Mouse (Mus musculus) forebrain, embryonic 13.5 days (tissue): Measurements from ENCODE around the gene Olfr324. TPM values are rescaled to one million over a fixed set of nuclear protein-coding genes. Genes with fewer than 3 reads are reported as not detected.

Experiments
- ATAC-seq: fragments of 200-750 bp; cut with Nextera tagmentation; 2 replicates; pipeline ENCODE4 v1.8.0; 2017
- H3K27ac ChIP-seq: fragments of 300-500 bp; sonication (generic); 2 replicates; pipeline ENCODE4 v1.5.1; 2015; ENCODE audit warnings: inconsistent platforms, mild to moderate bottlenecking, moderate library complexity
- H3K27me3 ChIP-seq: fragments of 300-500 bp; sonication (generic); 2 replicates; pipeline ENCODE4 v1.6.1; 2015; ENCODE audit warnings: mild to moderate bottlenecking, inconsistent platforms
- H3K36me3 ChIP-seq: fragments of 300-500 bp; sonication (generic); 2 replicates; pipeline ENCODE4 v1.6.1; 2015; ENCODE audit warnings: mild to moderate bottlenecking, inconsistent platforms; ENCODE audit not compliant: poor library complexity, severe bottlenecking
- H3K4me1 ChIP-seq: fragments of 300-500 bp; sonication (generic); 2 replicates; pipeline ENCODE4 v1.6.1; 2015; ENCODE audit warnings: inconsistent platforms
- H3K4me2 ChIP-seq: fragments of 300-500 bp; sonication (generic); 2 replicates; pipeline ENCODE4 v1.6.1; 2015; ENCODE audit warnings: inconsistent platforms, mild to moderate bottlenecking, moderate library complexity
- H3K4me3 ChIP-seq: fragments of 300-500 bp; sonication (generic); 2 replicates; pipeline ENCODE4 v1.5.1; 2015; ENCODE audit warnings: mild to moderate bottlenecking, inconsistent platforms
- H3K9ac ChIP-seq: fragments of 300-500 bp; sonication (generic); 2 replicates; pipeline ENCODE4 v1.6.1; 2015; ENCODE audit warnings: mild to moderate bottlenecking, inconsistent platforms
- H3K9me3 ChIP-seq: fragments of 300-500 bp; sonication (generic); replicated peaks from 2 replicates; pipeline ENCODE4 v1.6.1; 2016; ENCODE audit warnings: inconsistent platforms
- WGBS: fragments of 180-500 bp; shearing (Covaris S2); methylation state at CpG from one replicate; pipeline ENCODE4 v1.1.7; 2015; 5-methylcytosine and 5-hydroxymethylcytosine counted together
- polyA plus RNA-seq: library from polyadenylated mRNA; unstranded; fragments of >200 nt; fragmentation: Nextera tagmentation; extraction: Ambion mirVana; gene quantifications from 2 replicates; pipeline ENCODE4 v1.2.1, GENCODE M21; 2015

Gene Olfr324
- polyA plus RNA-seq, 1 experiment from 2014 or later = not detected

DNA sequence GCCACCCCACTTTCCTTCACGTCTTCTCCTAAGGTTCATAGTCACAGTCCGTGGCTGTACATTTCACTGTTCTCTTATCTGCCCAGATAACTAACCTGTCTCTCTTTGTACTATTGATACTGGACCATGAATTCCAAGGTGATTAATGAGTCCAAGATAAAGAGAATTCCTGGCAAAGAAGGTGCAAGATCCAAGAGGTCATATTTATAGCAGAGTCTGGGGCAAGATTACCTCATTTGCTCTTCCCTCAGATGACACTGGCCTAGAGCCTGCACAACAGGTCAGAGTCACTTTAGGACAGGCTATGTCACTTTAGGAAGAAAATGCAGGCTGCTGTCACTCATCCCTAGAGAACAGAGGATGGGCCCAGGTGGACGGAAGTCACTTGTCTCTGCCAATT, 10.3 kb downstream of the Olfr324 start:
- no peaks in the 10 kb centered on the region for H3K27me3 ChIP-seq
- H3K4me3 ChIP-seq = no peak overlapping the region
- H3K9me3 ChIP-seq = no peaks in the 10 kb centered on the region
- no peaks in the 10 kb centered on the region for H3K36me3 ChIP-seq
- 89% methylated on average over 3 of the region's 3 CpGs for WGBS
- no peaks in the 10 kb centered on the region for H3K4me1 ChIP-seq
- ATAC-seq = no peak
- H3K4me2 ChIP-seq = no peak overlapping the region
- no peak overlapping the region for H3K9ac ChIP-seq
- no peak overlapping the region for H3K27ac ChIP-seq

DNA sequence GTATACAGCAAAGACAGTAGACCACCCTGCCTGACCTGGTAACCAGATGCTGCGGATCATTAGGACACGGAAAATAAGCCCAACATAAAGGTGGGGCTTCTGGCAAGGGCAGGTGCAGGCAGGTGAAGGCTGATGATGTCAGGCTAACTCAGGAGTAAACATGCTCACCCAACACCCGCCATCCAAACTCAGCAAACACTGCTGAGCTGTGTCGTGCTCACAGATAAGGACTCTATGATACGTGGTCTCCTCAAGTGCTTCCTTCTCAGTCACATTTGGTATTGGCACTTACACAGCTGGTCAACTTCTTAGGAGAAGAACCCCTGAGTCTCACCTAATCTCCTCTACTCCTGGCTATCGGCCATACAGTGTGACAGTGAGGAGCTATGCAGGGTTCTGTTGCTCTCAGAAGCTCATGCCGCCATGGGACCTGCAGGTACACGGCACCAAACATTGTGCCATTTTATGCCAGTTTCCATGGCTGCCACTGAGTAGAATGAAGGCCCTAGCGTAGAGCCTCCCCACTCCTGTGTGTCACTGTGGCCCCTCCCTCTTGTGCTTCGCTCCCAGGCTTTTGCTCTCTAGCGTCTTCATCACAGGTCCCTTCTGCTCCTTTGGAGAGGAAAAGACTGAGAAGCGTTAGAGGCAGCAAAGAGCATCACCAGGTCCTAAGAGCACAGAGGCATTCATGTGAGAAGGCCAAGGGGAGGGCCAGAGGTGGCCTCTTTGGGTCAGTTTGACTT, 11.4 kb downstream of the Olfr324 start:
- H3K27me3 ChIP-seq = no peaks in the 10 kb centered on the region
- no peak overlapping the region for H3K9ac ChIP-seq
- no peaks in the 10 kb centered on the region for H3K36me3 ChIP-seq
- H3K4me2 ChIP-seq = no peak overlapping the region
- H3K9me3 ChIP-seq = no peaks in the 10 kb centered on the region
- H3K4me3 ChIP-seq = no peak overlapping the region
- 88% methylated on average over 12 of the region's 12 CpGs for WGBS
- H3K4me1 ChIP-seq = no peaks in the 10 kb centered on the region
- no peak overlapping the region for H3K27ac ChIP-seq
- no peak for ATAC-seq

DNA sequence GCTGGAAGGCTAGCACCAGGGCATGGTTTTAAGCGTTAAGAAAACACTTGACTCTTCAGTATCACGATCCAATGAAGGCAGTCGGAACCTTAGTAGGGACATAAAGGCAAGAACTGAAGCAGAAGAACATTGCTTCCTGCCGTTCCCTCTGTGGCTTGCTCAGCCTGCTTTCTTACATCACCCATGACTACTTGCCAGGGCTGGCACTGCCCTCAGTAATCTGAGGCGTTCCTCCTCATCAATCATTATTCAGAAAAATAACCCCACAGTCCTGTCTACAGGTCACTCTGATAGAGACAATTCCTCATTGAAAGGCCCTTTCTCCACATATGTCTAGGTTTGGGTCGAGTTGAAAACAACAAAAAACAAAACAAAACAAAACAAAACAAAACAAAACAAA, 12.1 kb downstream of the Olfr324 start:
- Histone ChIP-seq H3K4me3 (no peak overlapping the region), H3K9me3 (no peaks in the 10 kb centered on the region), H3K27me3 (no peaks in the 10 kb centered on the region), H3K27ac (no peak overlapping the region), H3K4me1 (no peaks in the 10 kb centered on the region), H3K4me2 (no peak overlapping the region), H3K9ac (no peak overlapping the region), H3K36me3 (no peaks in the 10 kb centered on the region)
- ATAC-seq = no peak
- WGBS = 89% methylated on average over 6 of the region's 6 CpGs

DNA sequence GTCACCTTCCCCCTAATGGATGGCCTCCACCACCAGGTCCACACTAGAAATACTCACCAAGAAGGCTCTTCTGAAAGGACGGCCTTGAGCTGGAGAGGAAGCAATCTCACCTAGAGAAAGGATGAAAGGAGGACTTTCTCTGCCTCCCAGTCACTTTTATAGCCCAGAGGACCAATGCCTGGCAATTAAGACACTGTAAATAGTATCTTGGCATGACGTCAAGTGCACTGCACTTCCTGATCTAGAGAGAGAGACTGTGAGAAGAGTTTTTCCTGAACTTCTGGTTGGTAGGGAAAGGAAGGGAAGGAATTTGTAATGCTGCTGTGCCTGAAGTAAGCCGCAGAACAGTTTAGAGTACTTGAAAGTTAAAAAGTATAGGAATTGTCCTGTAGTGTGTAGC, 18.4 kb downstream of the Olfr324 start:
- no peaks in the 10 kb centered on the region for H3K36me3 ChIP-seq
- WGBS = 80% methylated on average over 3 of the region's 3 CpGs
- H3K27ac ChIP-seq = no peak overlapping the region
- no peaks in the 10 kb centered on the region for H3K9me3 ChIP-seq
- no peaks in the 10 kb centered on the region for H3K4me1 ChIP-seq
- no peak for ATAC-seq
- H3K9ac ChIP-seq = no peak overlapping the region
- H3K4me2 ChIP-seq = no peak overlapping the region
- H3K27me3 ChIP-seq = no peaks in the 10 kb centered on the region
- H3K4me3 ChIP-seq = no peak overlapping the region

DNA sequence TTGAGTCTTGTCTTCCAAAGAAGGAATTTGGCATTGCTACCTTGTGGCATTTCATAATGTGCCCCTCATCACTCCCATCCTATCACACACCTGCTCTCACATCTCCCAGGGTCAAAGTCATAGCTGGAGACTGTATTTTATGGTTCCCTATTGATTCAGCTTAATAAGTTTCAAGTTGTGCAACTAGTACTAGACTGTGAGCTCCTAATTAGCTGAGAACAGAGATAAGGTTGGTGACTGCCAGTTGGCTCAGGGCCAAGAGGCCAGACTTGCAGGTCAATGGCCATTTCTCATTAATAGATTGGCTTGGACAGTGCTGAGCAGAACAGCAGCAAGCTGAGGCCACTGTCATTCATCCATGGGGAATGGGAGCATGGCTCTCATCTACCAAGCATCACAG, 19.6 kb downstream of the Olfr324 start:
- H3K4me3 ChIP-seq = no peak overlapping the region
- no peak overlapping the region for H3K9ac ChIP-seq
- H3K9me3 ChIP-seq = no peaks in the 10 kb centered on the region
- no peak overlapping the region for H3K4me2 ChIP-seq
- H3K27ac ChIP-seq = no peak overlapping the region
- ATAC-seq = no peak
- no peaks in the 10 kb centered on the region for H3K27me3 ChIP-seq
- H3K4me1 ChIP-seq = no peaks in the 10 kb centered on the region
- no peaks in the 10 kb centered on the region for H3K36me3 ChIP-seq

DNA sequence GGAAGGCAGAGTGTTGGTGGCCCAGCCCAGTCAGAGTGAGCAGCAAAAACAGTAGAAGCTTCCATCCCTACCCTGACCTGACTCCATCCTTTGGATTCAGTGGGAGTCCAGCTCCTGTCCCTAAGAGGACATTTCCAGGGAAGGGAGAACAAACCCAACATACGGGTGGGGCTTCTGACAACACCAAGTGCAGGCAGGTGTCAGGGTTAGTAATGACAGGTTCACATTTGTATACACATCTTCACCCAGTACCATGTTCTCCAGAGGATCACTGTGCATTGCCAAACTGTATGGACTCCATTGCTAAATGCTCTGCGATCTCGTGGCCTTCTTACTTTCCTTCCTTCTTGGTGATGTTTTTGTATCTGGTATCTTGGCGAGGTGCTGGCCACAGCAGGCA, 21.1 kb downstream of the Olfr324 start, which contains the start of gene 2210407C18Rik:
TSS of gene 2210407C18Rik (minus strand) at position 101 of the 400 bp plus-strand sequence.
- Histone ChIP-seq H3K27me3 (no peaks in the 10 kb centered on the region), H3K4me2 (no peak within 1 kb of the TSS), H3K27ac (no peak within 1 kb of the TSS), H3K9me3 (no peaks in the 10 kb centered on the region), H3K4me3 (no peak within 1 kb of the TSS), H3K36me3 (no peaks in the 10 kb centered on the region), H3K9ac (no peak within 1 kb of the TSS), H3K4me1 (no peaks in the 10 kb centered on the region)
- ATAC-seq = no peak
- WGBS = 87% methylated on average over 4 of the region's 4 CpGs

DNA sequence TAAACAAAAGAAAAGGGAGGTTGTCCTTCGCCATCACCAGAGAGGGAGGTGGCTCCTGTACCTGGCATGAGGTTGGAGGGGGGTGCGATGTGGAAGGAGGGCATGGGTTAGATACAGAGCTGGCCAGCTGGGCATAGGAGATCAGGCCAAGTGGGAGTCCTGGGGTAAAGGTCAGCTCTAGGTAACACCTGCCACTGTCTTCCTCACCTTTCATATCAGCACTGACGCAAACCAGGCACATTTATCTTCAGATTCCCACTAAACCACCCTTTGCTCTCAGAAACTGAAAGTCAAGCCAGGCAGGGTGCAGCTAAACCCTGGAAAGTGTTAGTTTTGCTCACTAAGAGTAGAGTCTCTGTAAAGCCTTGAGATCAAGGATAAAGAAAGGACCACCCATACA, 23.5 kb downstream of the Olfr324 start:
- H3K4me2 ChIP-seq = no peak overlapping the region
- H3K36me3 ChIP-seq = no peaks in the 10 kb centered on the region
- no peak for ATAC-seq
- H3K4me1 ChIP-seq = no peaks in the 10 kb centered on the region
- no peak overlapping the region for H3K9ac ChIP-seq
- H3K9me3 ChIP-seq = no peaks in the 10 kb centered on the region
- WGBS = 69% methylated on average over 3 of the region's 3 CpGs
- H3K27me3 ChIP-seq = no peaks in the 10 kb centered on the region
- H3K4me3 ChIP-seq = no peak overlapping the region
- no peak overlapping the region for H3K27ac ChIP-seq

DNA sequence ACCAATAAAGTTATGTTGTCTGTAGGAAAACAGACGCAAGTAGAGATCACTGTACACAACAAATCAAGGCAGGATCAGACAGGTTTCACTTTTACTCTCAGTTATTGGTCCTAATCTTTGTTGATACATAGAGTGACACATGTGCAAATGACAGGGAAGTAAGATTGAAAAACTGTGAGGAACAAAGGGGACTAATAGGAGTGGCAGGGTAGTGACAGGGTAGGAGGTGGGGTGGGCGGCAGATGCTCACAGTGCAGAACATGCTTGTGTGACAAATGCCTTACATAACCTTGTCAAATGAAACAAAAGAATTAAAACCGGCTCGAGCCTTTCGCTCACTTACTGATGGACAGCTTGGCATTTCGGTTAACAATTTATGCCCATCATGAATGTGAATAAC, 23.9 kb downstream of the Olfr324 start:
- Histone ChIP-seq H3K36me3 (no peaks in the 10 kb centered on the region), H3K4me1 (no peaks in the 10 kb centered on the region), H3K4me3 (no peak overlapping the region), H3K27me3 (no peaks in the 10 kb centered on the region), H3K4me2 (no peak overlapping the region), H3K9me3 (no peaks in the 10 kb centered on the region), H3K27ac (no peak overlapping the region), H3K9ac (no peak overlapping the region)
- ATAC-seq = no peak
- WGBS = 60% methylated on average over 6 of the region's 6 CpGs

DNA sequence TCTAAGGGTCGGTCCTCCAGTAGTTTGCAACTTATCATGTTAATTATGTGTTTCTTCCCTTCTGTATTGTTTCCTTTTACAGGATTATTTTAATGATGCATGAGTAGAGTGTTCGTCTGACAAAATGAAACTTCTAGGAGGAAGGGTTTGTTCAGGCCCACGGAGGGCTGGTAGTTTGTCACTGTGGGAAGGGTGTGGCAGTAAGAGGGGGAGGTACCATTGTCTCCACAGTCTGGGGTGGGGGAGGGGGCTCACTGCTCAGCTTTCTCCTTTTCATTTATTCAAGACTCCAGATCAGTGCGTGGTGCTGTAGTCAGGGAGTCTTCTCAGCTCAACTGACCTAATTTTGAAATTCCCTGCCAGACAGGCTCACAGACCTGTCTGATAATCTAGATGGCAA, 31.2 kb downstream of the Olfr324 start:
- Histone ChIP-seq H3K27ac (no peak overlapping the region), H3K4me1 (no peaks in the 10 kb centered on the region), H3K36me3 (no peaks in the 10 kb centered on the region), H3K9ac (no peak overlapping the region), H3K4me2 (no peak overlapping the region), H3K27me3 (no peaks in the 10 kb centered on the region), H3K4me3 (no peak overlapping the region), H3K9me3 (no peaks in the 10 kb centered on the region)
- ATAC-seq = no peak
- WGBS = 53% methylated on average over 4 of the region's 4 CpGs

DNA sequence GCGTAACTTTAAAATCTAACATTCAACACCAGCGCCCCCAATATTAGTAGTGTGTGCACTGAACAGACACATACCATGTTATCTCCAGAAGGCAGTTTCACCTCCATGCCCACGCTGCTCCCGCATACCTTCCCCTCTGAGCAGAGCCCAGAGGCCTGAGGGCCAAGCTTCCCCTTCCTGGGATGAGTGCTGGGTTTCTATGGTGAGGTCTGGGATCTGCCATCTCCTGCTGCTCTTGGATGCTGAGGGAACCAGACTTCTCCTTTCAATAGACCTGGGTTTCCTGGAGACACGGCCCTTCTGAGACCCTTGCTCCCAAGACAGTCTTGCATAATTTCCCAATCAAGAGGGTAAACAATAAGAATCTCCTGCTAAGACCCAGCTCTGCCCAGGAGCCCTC, 35.5 kb downstream of the Olfr324 start, which contains the start of gene Olfr323:
TSS of gene Olfr323 (minus strand) at position 101 of the 400 bp plus-strand sequence.
- no peak within 1 kb of the TSS for H3K4me3 ChIP-seq
- ATAC-seq = no peak
- no peak within 1 kb of the TSS for H3K4me2 ChIP-seq
- H3K9ac ChIP-seq = no peak within 1 kb of the TSS
- H3K9me3 ChIP-seq = no peaks in the 10 kb centered on the region
- H3K27me3 ChIP-seq = no peaks in the 10 kb centered on the region
- H3K36me3 ChIP-seq = no peaks in the 10 kb centered on the region
- H3K4me1 ChIP-seq = no peaks in the 10 kb centered on the region
- H3K27ac ChIP-seq = no peak within 1 kb of the TSS
- 81% methylated on average over 5 of the region's 5 CpGs for WGBS

DNA sequence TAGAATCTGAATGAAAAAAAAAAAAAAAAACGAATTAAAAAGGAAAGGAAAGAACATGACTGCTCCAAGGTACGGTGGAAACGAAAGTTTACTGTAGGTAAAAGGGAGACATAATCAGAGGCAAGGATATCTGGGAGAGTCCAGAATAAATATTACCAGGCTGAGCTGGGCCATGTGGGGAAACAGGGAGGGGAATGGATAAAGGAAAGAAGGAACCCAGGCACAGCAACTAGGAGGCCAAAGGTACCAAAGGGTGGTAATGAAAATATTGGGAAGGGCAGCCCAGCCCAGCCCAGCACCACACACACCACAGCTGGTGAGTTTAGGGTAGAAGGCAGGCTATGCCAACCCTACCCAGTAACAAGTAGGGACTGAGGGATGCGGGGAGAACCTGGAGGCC, 40.0 kb downstream of the Olfr324 start:
- Histone ChIP-seq H3K4me2 (no peak overlapping the region), H3K4me1 (no peaks in the 10 kb centered on the region), H3K9me3 (no peaks in the 10 kb centered on the region), H3K9ac (no peak overlapping the region), H3K4me3 (no peak overlapping the region), H3K36me3 (no peaks in the 10 kb centered on the region), H3K27me3 (peaks cover 7% of the 10 kb centered on the region; the same call in 1 of the 2 replicates), H3K27ac (no peak overlapping the region)
- WGBS = 68% methylated on average over 4 of the region's 4 CpGs
- ATAC-seq = no peak

DNA sequence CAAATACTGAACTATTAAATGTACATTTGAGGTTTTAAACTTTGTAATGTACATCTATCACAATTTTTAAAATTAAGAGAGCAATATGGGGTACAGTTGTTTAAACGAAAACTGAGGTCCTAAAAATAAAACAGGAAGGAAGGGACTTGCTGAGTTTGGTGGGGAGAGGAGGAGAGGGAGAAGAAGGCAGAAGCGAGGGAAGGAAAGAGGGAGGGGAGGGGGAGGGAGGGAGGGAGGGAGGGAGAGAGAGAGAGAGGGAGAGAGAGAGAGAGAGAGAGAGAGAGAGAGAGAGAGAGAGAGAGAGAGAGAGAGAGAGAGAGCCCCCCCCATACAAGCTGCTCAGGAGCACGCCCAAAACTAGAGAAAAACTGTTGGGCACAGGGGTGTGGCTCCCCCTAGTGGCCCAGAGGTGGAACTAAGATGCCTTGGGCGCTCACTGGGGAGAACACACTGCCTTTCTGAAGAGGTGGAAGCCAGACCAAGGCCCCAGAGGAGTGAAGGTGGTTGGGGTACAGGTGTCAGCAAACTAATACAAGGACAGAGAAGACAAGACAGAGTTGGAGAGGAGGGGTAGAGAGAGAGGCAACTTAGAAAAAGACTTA, 41.6 kb downstream of the Olfr324 start:
- Histone ChIP-seq H3K36me3 (no peaks in the 10 kb centered on the region), H3K4me3 (no peak overlapping the region), H3K4me1 (peaks cover 10% of the 10 kb centered on the region), H3K27me3 (peaks cover 20% of the 10 kb centered on the region), H3K9ac (no peak overlapping the region), H3K27ac (no peak overlapping the region), H3K9me3 (no peaks in the 10 kb centered on the region), H3K4me2 (no peak overlapping the region)
- no peak for ATAC-seq
- 27% methylated on average over 3 of the region's 4 CpGs for WGBS
